Mouse (Mus musculus): ENCODE measurements at regions not wholly inside any gene's neighbourhood (a gene's known extent, or its start where the extent isn't known, plus 50 kb on each side); places are given as distances from the start of the nearest gene placed in this dataset.

DNA sequence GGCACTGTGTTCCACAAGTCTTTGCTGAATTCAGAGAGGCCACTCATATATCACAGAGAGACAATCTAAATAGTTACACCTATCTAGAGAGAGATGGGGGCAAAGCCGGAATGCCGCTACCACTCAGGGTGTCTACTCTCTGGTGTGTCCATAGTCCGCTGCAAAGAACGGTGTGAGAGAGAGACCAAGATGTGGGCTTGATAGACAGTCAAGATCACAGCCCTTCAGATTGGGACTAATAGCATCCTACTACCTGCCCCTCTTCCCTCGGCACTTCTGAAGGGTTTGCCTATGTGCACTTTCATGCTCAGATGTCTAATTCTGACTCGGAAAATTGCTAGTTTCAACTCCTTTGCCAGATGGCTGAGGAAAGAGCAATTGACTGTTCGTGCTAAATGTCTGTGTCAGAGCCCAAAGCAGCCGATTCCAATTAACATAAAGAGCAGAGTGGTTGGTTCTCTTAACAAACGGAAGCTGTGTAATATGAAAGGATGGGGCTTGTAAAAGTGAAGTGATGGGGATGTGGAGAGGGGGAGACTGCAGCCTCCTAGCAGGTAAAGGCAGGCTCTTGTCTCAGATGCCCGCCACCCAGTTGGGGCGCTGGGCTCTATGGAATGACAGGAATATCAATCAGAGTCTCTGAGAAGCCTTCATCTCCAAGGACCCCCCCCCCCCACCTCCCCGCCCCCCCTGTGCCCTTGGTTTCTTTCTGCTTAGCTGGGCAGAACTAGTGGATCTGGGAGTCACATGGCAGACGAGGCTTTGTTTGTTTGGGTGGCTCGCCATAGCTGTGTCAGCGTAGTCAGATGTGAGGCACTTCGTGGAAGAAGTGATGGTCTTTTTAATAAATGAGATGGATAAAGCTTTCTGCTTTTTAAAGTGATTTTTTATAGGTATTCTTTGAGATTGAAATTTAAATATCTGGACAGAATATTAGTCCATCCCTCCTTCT lies 193.7 kb downstream of the Phlda1 start:
- Histone ChIP-seq H3K27me3 (no peaks in the 10 kb centered on the region), H3K4me3 (replicated peaks) (no peak overlapping the region), H3K27ac (no peak overlapping the region), H3K9ac (no peak overlapping the region), H3K9me3 (replicated peaks) (no peaks in the 10 kb centered on the region), H3K4me2 (no peak overlapping the region), H3K36me3 (no peaks in the 10 kb centered on the region), H3K4me1 (replicated peaks) (no peaks in the 10 kb centered on the region)
- 64% methylated on average over 16 of the region's 16 CpGs for whole genome bisulfite sequencing (ENCODE audit: insufficient replicate concordance)
- ATAC-seq (ENCODE audit: low read depth) (no peak), DNase-seq (no peak)

DNA sequence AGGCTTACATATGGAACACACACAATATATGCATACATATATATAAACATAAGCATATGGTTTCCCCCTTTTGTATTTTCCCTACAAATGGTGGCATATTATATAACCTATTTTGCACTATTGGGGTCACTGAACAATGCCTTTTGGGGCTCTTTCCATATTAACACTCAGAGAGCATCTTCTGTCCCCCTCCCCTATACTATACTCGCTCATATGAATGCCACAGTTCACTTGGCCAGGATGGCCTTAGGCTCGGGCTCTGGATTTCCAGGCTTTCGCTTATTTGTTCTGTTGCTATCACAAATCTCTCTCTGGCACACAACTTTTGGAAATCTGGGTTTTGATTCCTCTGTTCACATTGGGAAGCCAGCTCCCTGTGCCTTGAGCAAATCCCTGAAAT lies 194.5 kb downstream of the Phlda1 start:
- H3K9ac ChIP-seq, result no peak overlapping the region
- no peak overlapping the region for H3K4me2 ChIP-seq
- no peak overlapping the region for H3K4me3 ChIP-seq (replicated peaks)
- no peak for DNase-seq
- H3K9me3 ChIP-seq (replicated peaks), result no peaks in the 10 kb centered on the region
- H3K27me3 ChIP-seq, result no peaks in the 10 kb centered on the region
- H3K27ac ChIP-seq, result no peak overlapping the region
- 56% methylated on average over 3 of the region's 3 CpGs for WGBS (ENCODE audit: insufficient replicate concordance)
- H3K36me3 ChIP-seq, result no peaks in the 10 kb centered on the region
- no peak for ATAC-seq (ENCODE audit: low read depth)
- H3K4me1 ChIP-seq (replicated peaks), result no peaks in the 10 kb centered on the region

DNA sequence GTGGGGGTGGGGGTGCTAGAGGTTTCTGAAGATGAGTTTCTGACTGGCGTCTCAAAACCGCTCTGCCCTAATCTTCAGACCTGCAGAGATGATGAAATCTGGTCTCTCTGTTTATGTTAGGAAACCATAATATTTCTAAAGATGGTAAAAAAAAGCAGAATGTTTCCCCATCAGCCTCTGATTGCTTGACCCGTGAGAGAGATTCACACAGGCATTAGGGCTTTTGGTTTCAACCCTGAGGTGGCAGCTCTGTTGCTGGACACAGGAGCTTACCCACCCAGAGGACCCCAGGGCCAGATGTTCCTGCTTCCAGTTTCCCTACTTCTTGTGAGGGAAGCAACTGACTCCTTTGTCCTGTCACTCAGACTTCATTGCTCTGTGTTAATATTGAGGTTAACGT lies 195.1 kb downstream of the Phlda1 start:
- H3K4me2 ChIP-seq, result no peak overlapping the region
- no peak for DNase-seq
- no peak overlapping the region for H3K9ac ChIP-seq
- H3K4me1 ChIP-seq (replicated peaks), result no peaks in the 10 kb centered on the region
- H3K36me3 ChIP-seq, result no peaks in the 10 kb centered on the region
- H3K4me3 ChIP-seq (replicated peaks), result no peak overlapping the region
- ATAC-seq (ENCODE audit: low read depth), result no peak
- 52% methylated on average over 4 of the region's 4 CpGs for WGBS (ENCODE audit: insufficient replicate concordance)
- H3K9me3 ChIP-seq (replicated peaks), result no peaks in the 10 kb centered on the region
- no peak overlapping the region for H3K27ac ChIP-seq
- H3K27me3 ChIP-seq, result no peaks in the 10 kb centered on the region

DNA sequence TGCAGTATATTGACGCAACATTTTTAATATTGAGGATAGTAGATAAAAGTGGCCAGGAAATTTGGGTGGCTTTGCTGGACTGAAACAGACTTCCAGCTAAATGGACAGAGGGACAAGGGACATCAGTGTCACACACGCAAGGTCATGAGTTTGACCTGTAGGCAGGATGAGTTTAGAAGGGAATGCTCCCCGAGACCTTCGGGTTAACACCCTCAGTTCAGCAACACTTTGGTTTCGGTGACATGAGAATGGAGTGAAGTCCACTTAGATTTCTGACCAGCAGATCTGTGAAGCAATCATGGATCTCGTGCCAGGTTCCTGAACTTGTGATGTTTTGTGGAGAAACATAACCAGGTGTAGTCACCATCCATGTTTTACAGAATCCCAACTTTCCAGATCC lies 196.3 kb downstream of the Phlda1 start:
- H3K27me3 ChIP-seq, result no peaks in the 10 kb centered on the region
- no peak overlapping the region for H3K4me2 ChIP-seq
- no peak for DNase-seq
- H3K4me3 ChIP-seq (replicated peaks), result no peak overlapping the region
- H3K36me3 ChIP-seq, result no peaks in the 10 kb centered on the region
- WGBS (ENCODE audit: insufficient replicate concordance), result 73% methylated on average over 6 of the region's 6 CpGs
- no peaks in the 10 kb centered on the region for H3K4me1 ChIP-seq (replicated peaks)
- no peaks in the 10 kb centered on the region for H3K9me3 ChIP-seq (replicated peaks)
- no peak overlapping the region for H3K27ac ChIP-seq
- H3K9ac ChIP-seq, result no peak overlapping the region
- no peak for ATAC-seq (ENCODE audit: low read depth)

DNA sequence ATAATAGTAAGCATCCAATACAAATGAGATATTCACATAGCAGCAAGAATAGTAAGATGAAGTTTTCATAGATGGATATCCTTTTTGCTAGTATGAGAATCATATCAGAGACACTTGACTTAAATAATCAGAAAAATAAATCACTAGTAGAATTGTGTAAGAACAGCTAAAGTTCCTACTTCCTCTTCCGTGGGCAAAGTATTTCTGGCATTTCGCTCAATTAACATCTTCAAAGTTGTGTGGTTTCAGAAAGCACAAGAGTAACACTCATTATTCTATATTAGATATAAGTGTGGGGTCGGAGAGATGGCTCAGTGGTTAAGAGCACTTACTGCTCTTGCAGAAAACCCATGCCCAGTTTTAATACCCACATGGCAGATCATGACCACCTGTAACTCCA lies 197.4 kb downstream of the Phlda1 start:
- ATAC-seq (ENCODE audit: low read depth) (no peak), DNase-seq (no peak)
- Histone ChIP-seq H3K4me1 (replicated peaks) (no peaks in the 10 kb centered on the region), H3K4me3 (replicated peaks) (no peak overlapping the region), H3K4me2 (no peak overlapping the region), H3K36me3 (no peaks in the 10 kb centered on the region), H3K27me3 (no peaks in the 10 kb centered on the region), H3K9ac (no peak overlapping the region), H3K9me3 (replicated peaks) (no peaks in the 10 kb centered on the region), H3K27ac (no peak overlapping the region)
- whole genome bisulfite sequencing (ENCODE audit: insufficient replicate concordance), result 69% methylated on average over 3 of the region's 3 CpGs

DNA sequence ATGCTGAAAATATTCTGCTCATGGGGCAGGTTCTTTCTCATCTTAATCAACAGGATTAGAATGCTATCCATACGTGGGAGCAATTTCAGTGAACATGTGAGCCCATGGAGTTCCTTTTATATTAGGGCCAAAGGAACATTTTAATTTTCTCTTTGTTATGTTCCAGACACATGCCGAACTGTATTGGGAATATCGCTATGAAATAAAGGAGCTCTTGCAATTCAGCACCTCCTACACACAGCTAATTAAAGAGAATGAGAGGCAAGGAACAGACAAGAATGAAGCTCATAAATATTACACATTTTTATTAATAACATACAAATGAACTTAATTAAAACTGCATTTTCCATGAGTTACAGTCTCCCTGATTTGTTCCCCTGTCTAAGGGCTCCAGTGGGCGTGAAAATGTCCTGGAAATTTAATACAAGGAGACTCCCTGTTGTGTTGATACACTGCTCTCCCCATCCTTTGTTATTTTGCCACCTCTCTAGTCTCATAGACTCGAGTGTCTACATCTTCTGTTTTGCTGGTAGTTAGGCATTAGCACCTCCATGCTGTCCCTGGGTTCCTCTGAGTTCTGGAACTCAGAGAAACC lies 205.5 kb downstream of the Phlda1 start:
- no peak overlapping the region for H3K4me3 ChIP-seq (replicated peaks)
- no peaks in the 10 kb centered on the region for H3K4me1 ChIP-seq (replicated peaks)
- H3K36me3 ChIP-seq, result no peaks in the 10 kb centered on the region
- H3K27me3 ChIP-seq, result no peaks in the 10 kb centered on the region
- H3K4me2 ChIP-seq, result no peak overlapping the region
- H3K9me3 ChIP-seq (replicated peaks), result no peaks in the 10 kb centered on the region
- ATAC-seq (ENCODE audit: low read depth) (no peak), DNase-seq (no peak)
- H3K27ac ChIP-seq, result no peak overlapping the region
- WGBS (ENCODE audit: insufficient replicate concordance), result 57% methylated on average over 5 of the region's 5 CpGs
- no peak overlapping the region for H3K9ac ChIP-seq

DNA sequence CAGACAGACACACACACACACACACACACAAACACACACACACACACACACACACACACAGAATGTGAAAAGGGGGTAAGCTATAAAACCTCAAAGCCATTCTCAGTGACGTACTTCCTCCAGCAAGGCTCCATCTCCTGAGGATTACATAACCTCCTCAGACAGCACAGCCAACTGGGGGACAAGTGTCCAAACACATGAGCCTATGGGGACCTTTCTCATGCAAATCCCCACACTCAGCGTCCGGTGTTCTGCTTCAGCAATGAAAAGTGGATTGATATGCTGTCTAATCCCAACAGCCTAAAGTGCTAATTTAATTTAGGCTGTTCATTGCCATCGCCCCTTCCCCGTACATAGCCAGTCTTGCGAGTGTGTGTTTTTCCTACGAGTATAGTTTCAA lies 206.9 kb downstream of the Phlda1 start:
- DNase-seq (no peak), ATAC-seq (ENCODE audit: low read depth) (no peak)
- no peaks in the 10 kb centered on the region for H3K4me1 ChIP-seq (replicated peaks)
- H3K9me3 ChIP-seq (replicated peaks), result no peaks in the 10 kb centered on the region
- no peaks in the 10 kb centered on the region for H3K27me3 ChIP-seq
- no peak overlapping the region for H3K4me3 ChIP-seq (replicated peaks)
- H3K4me2 ChIP-seq, result no peak overlapping the region
- WGBS (ENCODE audit: insufficient replicate concordance), result 72% methylated on average over 7 of the region's 7 CpGs
- H3K27ac ChIP-seq, result no peak overlapping the region
- H3K36me3 ChIP-seq, result no peaks in the 10 kb centered on the region
- no peak overlapping the region for H3K9ac ChIP-seq

DNA sequence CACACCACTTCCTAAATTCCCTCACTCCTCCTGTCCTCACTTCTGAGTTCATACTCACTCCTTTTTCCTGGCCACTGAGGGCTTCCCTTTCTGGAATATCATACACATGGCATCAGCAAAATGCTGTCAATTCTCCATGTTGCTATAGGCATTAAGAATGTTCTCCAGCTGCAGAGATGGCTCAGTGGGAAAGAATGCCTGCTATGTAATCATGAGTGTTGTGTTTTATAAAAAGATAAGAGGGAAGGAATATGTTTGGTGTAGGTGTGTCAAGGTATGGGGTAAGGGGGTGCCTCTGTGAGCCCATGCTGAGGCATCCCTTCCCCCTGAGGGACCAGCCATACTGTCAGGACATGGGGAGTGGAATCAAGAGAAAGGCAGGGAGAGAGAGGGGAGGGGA lies 207.6 kb downstream of the Phlda1 start:
- Histone ChIP-seq H3K9ac (no peak overlapping the region), H3K4me2 (no peak overlapping the region), H3K4me1 (replicated peaks) (no peaks in the 10 kb centered on the region), H3K4me3 (replicated peaks) (no peak overlapping the region), H3K36me3 (no peaks in the 10 kb centered on the region), H3K27ac (no peak overlapping the region), H3K9me3 (replicated peaks) (no peaks in the 10 kb centered on the region), H3K27me3 (no peaks in the 10 kb centered on the region)
- no peak for DNase-seq
- ATAC-seq (ENCODE audit: low read depth), result no peak

DNA sequence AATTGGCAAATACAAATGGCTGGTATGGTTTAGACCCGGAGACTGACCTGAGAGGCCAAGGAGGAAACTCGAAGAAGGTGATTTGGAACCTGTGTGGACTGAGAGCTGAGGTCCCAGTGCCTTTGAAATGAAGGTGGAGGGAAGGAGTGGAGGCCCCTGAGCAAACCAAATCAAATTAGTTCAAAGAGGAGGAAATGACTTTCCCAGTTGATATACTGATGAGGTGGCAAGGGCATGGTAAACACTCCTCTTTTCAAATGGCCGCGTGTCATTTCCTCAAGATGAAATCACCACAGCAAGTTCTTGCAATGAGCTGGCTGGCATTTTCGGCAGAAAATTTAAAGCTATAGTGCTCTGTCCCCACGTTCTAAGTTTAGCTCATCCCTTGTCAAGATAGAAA lies 209.1 kb downstream of the Phlda1 start:
- Histone ChIP-seq H3K27me3 (no peaks in the 10 kb centered on the region), H3K4me1 (replicated peaks) (no peaks in the 10 kb centered on the region), H3K36me3 (no peaks in the 10 kb centered on the region), H3K4me2 (no peak overlapping the region), H3K9me3 (replicated peaks) (no peaks in the 10 kb centered on the region), H3K9ac (no peak overlapping the region), H3K27ac (no peak overlapping the region), H3K4me3 (replicated peaks) (no peak overlapping the region)
- DNase-seq, result no peak
- WGBS (ENCODE audit: insufficient replicate concordance), result 48% methylated on average over 6 of the region's 6 CpGs
- no peak for ATAC-seq (ENCODE audit: low read depth)

DNA sequence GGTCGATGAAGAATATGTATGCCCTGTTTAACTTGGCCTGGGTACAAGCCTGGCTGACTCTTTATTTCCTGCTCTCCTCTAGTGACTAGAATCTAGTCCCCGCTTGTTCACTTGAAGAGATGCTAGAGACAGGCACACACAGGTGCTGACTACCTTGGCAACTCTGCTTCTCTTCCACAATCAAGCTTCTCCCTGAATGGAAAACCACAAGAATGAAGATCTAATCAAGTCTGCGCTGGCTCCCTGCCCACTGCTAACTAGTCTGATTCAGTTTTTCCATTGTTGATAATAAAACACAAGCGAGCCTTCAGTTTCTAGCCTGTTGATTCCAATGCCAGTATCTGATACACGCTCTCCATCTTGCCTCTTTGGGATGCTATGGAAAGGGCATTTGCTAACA lies 213.5 kb downstream of the Phlda1 start:
- WGBS (ENCODE audit: insufficient replicate concordance), result 63% methylated on average over 5 of the region's 5 CpGs
- no peaks in the 10 kb centered on the region for H3K4me1 ChIP-seq (replicated peaks)
- H3K9me3 ChIP-seq (replicated peaks), result no peaks in the 10 kb centered on the region
- no peak for ATAC-seq (ENCODE audit: low read depth)
- no peak overlapping the region for H3K4me2 ChIP-seq
- H3K27ac ChIP-seq, result no peak overlapping the region
- no peak overlapping the region for H3K9ac ChIP-seq
- DNase-seq, result no peak
- H3K36me3 ChIP-seq, result no peaks in the 10 kb centered on the region
- no peak overlapping the region for H3K4me3 ChIP-seq (replicated peaks)
- no peaks in the 10 kb centered on the region for H3K27me3 ChIP-seq

DNA sequence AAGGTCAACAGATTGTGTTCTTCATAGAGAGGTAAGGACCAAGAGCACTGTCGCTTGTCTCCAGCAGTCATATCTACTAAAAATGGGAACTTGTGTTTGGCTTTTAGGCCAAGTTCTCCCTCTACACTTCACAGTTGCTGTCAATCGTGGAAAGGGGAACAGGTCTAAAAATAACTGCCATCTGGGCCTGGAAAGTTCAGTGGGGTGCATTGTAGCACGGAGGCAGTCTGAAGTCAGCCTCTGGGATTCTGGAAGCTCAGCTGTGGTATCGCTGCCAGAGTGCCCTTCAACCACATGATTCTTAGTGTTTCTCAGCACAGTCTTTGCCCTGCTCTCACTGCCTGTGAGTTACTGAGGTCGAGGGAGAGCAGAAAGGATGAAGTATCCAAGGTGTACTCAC lies 215.0 kb downstream of the Phlda1 start:
- Histone ChIP-seq H3K4me1 (replicated peaks) (no peaks in the 10 kb centered on the region), H3K9ac (no peak overlapping the region), H3K27me3 (no peaks in the 10 kb centered on the region), H3K4me3 (replicated peaks) (no peak overlapping the region), H3K36me3 (no peaks in the 10 kb centered on the region), H3K9me3 (replicated peaks) (no peaks in the 10 kb centered on the region), H3K4me2 (no peak overlapping the region), H3K27ac (no peak overlapping the region)
- 19% methylated on average over 5 of the region's 5 CpGs for WGBS (ENCODE audit: insufficient replicate concordance)
- ATAC-seq (ENCODE audit: low read depth) (no peak), DNase-seq (no peak)

DNA sequence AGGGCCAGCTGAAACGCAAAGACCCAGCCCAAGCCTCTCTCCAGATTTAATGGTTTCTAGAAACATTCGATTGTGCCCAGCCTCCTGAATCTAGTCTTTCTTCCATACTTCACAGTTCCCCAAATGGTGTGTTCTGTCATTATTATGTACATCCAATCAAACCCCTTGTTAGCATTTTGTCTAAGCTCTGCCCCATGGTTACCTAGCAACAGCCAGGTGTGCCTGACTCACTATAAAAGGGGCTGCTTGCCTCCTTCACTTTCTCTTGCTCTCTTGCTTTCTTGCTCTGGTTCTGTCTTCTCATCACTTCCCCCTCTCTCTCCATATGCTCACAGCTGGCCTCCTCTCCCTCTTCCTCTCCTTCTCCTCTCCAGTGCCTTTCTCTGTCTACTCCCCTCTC lies 217.8 kb downstream of the Phlda1 start:
- Histone ChIP-seq H3K27ac (no peak overlapping the region), H3K4me1 (replicated peaks) (no peaks in the 10 kb centered on the region), H3K9ac (no peak overlapping the region), H3K9me3 (replicated peaks) (no peaks in the 10 kb centered on the region), H3K27me3 (no peaks in the 10 kb centered on the region), H3K36me3 (no peaks in the 10 kb centered on the region), H3K4me2 (no peak overlapping the region), H3K4me3 (replicated peaks) (no peak overlapping the region)
- DNase-seq (no peak), ATAC-seq (ENCODE audit: low read depth) (no peak)
- WGBS (ENCODE audit: insufficient replicate concordance), result 58% methylated on average over 2 of the region's 2 CpGs

Measured in liver, embryonic 13.5 days (tissue).